Mouse (Mus musculus) testis, adult 2 months (tissue): ENCODE measurements at regions not wholly inside any gene's neighbourhood (a gene's known extent, or its start where the extent isn't known, plus 50 kb on each side); places are given as distances from the start of the nearest gene placed in this dataset.

Experiments
- H3K27ac ChIP-seq: fragments of 200-500 bp; 2 replicates; pipeline ENCODE4 v1.5.1; 2012; ENCODE audit warnings: low read depth, low read length; ENCODE audit not compliant: control insufficient read depth, insufficient read depth
- H3K27me3 ChIP-seq: fragments of 200-500 bp; 2 replicates; pipeline ENCODE4 v1.6.1; 2012; ENCODE audit warnings: mild to moderate bottlenecking, low read length, moderate library complexity; ENCODE audit not compliant: control insufficient read depth, insufficient read depth
- H3K36me3 ChIP-seq: fragments of 200-500 bp; 2 replicates; pipeline ENCODE4 v1.6.1; 2012; ENCODE audit warnings: mild to moderate bottlenecking, low read length; ENCODE audit not compliant: control insufficient read depth, insufficient read depth
- H3K4me1 ChIP-seq: fragments of 200-500 bp; 2 replicates; pipeline ENCODE4 v1.6.1; 2012; ENCODE audit warnings: low read length; ENCODE audit not compliant: control insufficient read depth, insufficient read depth
- H3K4me3 ChIP-seq: fragments of 200-500 bp; 2 replicates; pipeline ENCODE4 v1.5.1; 2012; ENCODE audit warnings: low read depth, mild to moderate bottlenecking, low read length, moderate library complexity, mixed read lengths; ENCODE audit not compliant: control insufficient read depth
- CTCF ChIP-seq: fragments of 200-500 bp; IDR thresholded peaks from 2 replicates; pipeline ENCODE4 v1.5.1; 2012; ENCODE audit warnings: low read depth, mild to moderate bottlenecking, inconsistent platforms, low read length, moderate library complexity; ENCODE audit not compliant: control insufficient read depth, insufficient read depth, insufficient replicate concordance
- POLR2A ChIP-seq: fragments of 200-500 bp; IDR thresholded peaks from 2 replicates; pipeline ENCODE4 v1.6.1; 2012; ENCODE audit warnings: low read depth, mild to moderate bottlenecking, inconsistent platforms, low read length, moderate library complexity; ENCODE audit not compliant: control insufficient read depth

- no peaks in the 10 kb centered on the region for H3K36me3 ChIP-seq
- no peak overlapping the region for H3K4me3 ChIP-seq
- H3K4me1 ChIP-seq: peaks cover 2% of the 10 kb centered on the region; the same call in 1 of the 2 replicates
- no peak overlapping the region for H3K27ac ChIP-seq
- no peaks in the 10 kb centered on the region for H3K27me3 ChIP-seq
- TF ChIP-seq POLR2A (no peak), CTCF (no peak)
These were observed 82.8 kb upstream of the Gm26657 start for GRCm38 (mm10) chr4:56657046-56657445.

GRCm38 (mm10) chr4:56654327-56654726, 85.5 kb upstream of the Gm26657 start:
- H3K36me3 ChIP-seq: no peaks in the 10 kb centered on the region
- no peaks in the 10 kb centered on the region for H3K27me3 ChIP-seq
- no peak for TF ChIP-seq POLR2A
- TF ChIP-seq CTCF: no peak
- H3K4me3 ChIP-seq: no peak overlapping the region
- H3K4me1 ChIP-seq: no peaks in the 10 kb centered on the region
- H3K27ac ChIP-seq: no peak overlapping the region

- Histone ChIP-seq H3K27me3 (no peaks in the 10 kb centered on the region), H3K4me3 (no peak overlapping the region), H3K27ac (no peak overlapping the region), H3K4me1 (no peaks in the 10 kb centered on the region), H3K36me3 (no peaks in the 10 kb centered on the region)
- no peak for TF ChIP-seq CTCF
- TF ChIP-seq POLR2A: no peak
These were observed 87.1 kb upstream of the Gm26657 start for GRCm38 (mm10) chr4:56652819-56653218.

GRCm38 (mm10) chr4:56649731-56650130, 90.1 kb upstream of the Gm26657 start:
- no peaks in the 10 kb centered on the region for H3K27me3 ChIP-seq
- TF ChIP-seq CTCF: no peak
- TF ChIP-seq POLR2A: no peak
- no peaks in the 10 kb centered on the region for H3K4me1 ChIP-seq
- H3K4me3 ChIP-seq: no peak overlapping the region
- no peaks in the 10 kb centered on the region for H3K36me3 ChIP-seq
- no peak overlapping the region for H3K27ac ChIP-seq

- no peak overlapping the region for H3K27ac ChIP-seq
- no peak overlapping the region for H3K4me3 ChIP-seq
- H3K27me3 ChIP-seq: no peaks in the 10 kb centered on the region
- H3K4me1 ChIP-seq: no peaks in the 10 kb centered on the region
- no peaks in the 10 kb centered on the region for H3K36me3 ChIP-seq
- no peak for TF ChIP-seq POLR2A
- TF ChIP-seq CTCF: no peak
These were observed 95.6 kb upstream of the Gm26657 start for GRCm38 (mm10) chr4:56643999-56644962.

GRCm38 (mm10) chr4:56643491-56643890, 96.4 kb upstream of the Gm26657 start:
- Histone ChIP-seq H3K27me3 (no peaks in the 10 kb centered on the region), H3K27ac (no peak overlapping the region), H3K36me3 (no peaks in the 10 kb centered on the region), H3K4me1 (no peaks in the 10 kb centered on the region), H3K4me3 (no peak overlapping the region)
- TF ChIP-seq CTCF (no peak), POLR2A (no peak)

- Histone ChIP-seq H3K27me3 (no peaks in the 10 kb centered on the region), H3K36me3 (no peaks in the 10 kb centered on the region), H3K27ac (no peak overlapping the region), H3K4me3 (no peak overlapping the region), H3K4me1 (no peaks in the 10 kb centered on the region)
- TF ChIP-seq POLR2A (no peak), CTCF (no peak)
These were observed 100.2 kb upstream of the Gm26657 start for GRCm38 (mm10) chr4:56639709-56640108.
